Mouse (Mus musculus) MEL (cell line): ENCODE results near the gene Robo1.

Source experiments
- CTCF ChIP-seq, 3 experiments: IDR thresholded peaks in 2 of 3; conservative IDR thresholded peaks in 1 of 3; 2 replicates each; pipeline ENCODE4 v1.5.1; 2011 to 2012; ENCODE audit warnings: low read length in 3 of 3, low read depth in 2 of 3, mild to moderate bottlenecking in 2 of 3, improper control_type of control experiment in 1 of 3, inconsistent platforms in 1 of 3, mixed read lengths in 1 of 3, moderate library complexity in 1 of 3; ENCODE audit not compliant: control insufficient read depth in 1 of 3, insufficient read depth in 1 of 3, poor library complexity in 1 of 3, severe bottlenecking in 1 of 3
- KAT2A ChIP-seq: conservative IDR thresholded peaks from 2 replicates; pipeline ENCODE4 v1.6.1; 2012; ENCODE audit warnings: low read depth, low read length, improper control_type of control experiment, inconsistent platforms
- SMC3 ChIP-seq: IDR thresholded peaks from 2 replicates; pipeline ENCODE4 v1.6.1; 2011; ENCODE audit warnings: low read depth, low read length, improper control_type of control experiment
- ZC3H11A ChIP-seq: IDR thresholded peaks from 2 replicates; pipeline ENCODE4 v1.6.1; 2012; ENCODE audit warnings: low read depth, mild to moderate bottlenecking, inconsistent platforms, low read length, improper control_type of control experiment

GRCm38 (mm10) chr16:73038552-73038951 lies 730.4 kb downstream of the Robo1 start:
- no peak for TF ChIP-seq ZC3H11A
- TF ChIP-seq KAT2A, result no peak
- TF ChIP-seq SMC3, result no peak
- no peak for TF ChIP-seq CTCF (IDR thresholded peaks at IDR 0.05 in 2 of 3, conservative IDR thresholded peaks at IDR 0.05 in 1 of 3; ENCODE audit: control insufficient read depth in 1 of 3, insufficient read depth in 1 of 3, low read depth in 2 of 3, low read length in 3 of 3, poor library complexity in 1 of 3, severe bottlenecking in 1 of 3)
